Mouse (Mus musculus) urinary bladder, postnatal 25 days (tissue): ENCODE measurements around the gene Gmppa.

Experiments
- DNase-seq: peaks from one replicate; pipeline ENCODE4 v3.0.0; 2022; ENCODE audit warnings: low spot score

Gene Gmppa

GRCm38 (mm10) chr1:75487040-75487404, 51.3 kb downstream of the Gmppa start:
- DNase-seq: no peak

GRCm38 (mm10) chr1:75487405-75488161, 51.9 kb downstream of the Gmppa start:
- peak; percentile 62 for DNase-seq

GRCm38 (mm10) chr1:75490785-75491551, 55.2 kb downstream of the Gmppa start:
- no peak for DNase-seq

GRCm38 (mm10) chr1:75492579-75493170, 56.9 kb downstream of the Gmppa start:
- no peak for DNase-seq
